Mouse (Mus musculus) E14TG2a.4 (cell line): ENCODE results near the gene Tspan6.

Experiments used
- H3K27me3 ChIP-seq: 2 replicates; pipeline ENCODE4 v1.6.1; 2014; ENCODE audit warnings: low read length, control low read depth; ENCODE audit not compliant: insufficient read depth
- H3K36me3 ChIP-seq: 2 replicates; pipeline ENCODE4 v1.6.1; 2014; ENCODE audit warnings: low read length, control low read depth; ENCODE audit not compliant: insufficient read depth
- H3K4me1 ChIP-seq: replicated peaks from 2 replicates; pipeline ENCODE4 v1.6.1; 2014; ENCODE audit warnings: low read depth, low read length, control low read depth
- H3K4me3 ChIP-seq: replicated peaks from 2 replicates; pipeline ENCODE4 v1.5.1; 2014; ENCODE audit warnings: mild to moderate bottlenecking, low read length
- H3K9me3 ChIP-seq: 2 replicates; pipeline ENCODE4 v1.6.1; 2014; ENCODE audit warnings: low read length, control low read depth
- CTCF ChIP-seq: conservative IDR thresholded peaks from 2 replicates; pipeline ENCODE4 v1.5.1; 2014; ENCODE audit warnings: low read length
- NANOG ChIP-seq: IDR thresholded peaks from 2 replicates; pipeline ENCODE4 v1.6.1; 2014; ENCODE audit warnings: borderline replicate concordance, low read length, mixed read lengths
- POU5F1 ChIP-seq: IDR thresholded peaks from 2 replicates; pipeline ENCODE4 v1.6.1; 2014; ENCODE audit warnings: low read length, borderline replicate concordance

The Tspan6 gene

GRCm38 (mm10) chrX:133911397-133912103 is 13.3 kb upstream of the Tspan6 start:
- TF ChIP-seq POU5F1: no peak
- TF ChIP-seq CTCF: no peak
- TF ChIP-seq NANOG: no peak
- no peaks in the 10 kb centered on the region for H3K9me3 ChIP-seq
- H3K4me1 ChIP-seq: no peaks in the 10 kb centered on the region
- H3K36me3 ChIP-seq: no peaks in the 10 kb centered on the region
- H3K4me3 ChIP-seq: no peak overlapping the region
- H3K27me3 ChIP-seq: no peaks in the 10 kb centered on the region

- no peaks in the 10 kb centered on the region for H3K4me1 ChIP-seq
- no peaks in the 10 kb centered on the region for H3K9me3 ChIP-seq
- TF ChIP-seq CTCF (no peak), POU5F1 (no peak), NANOG (no peak)
- no peaks in the 10 kb centered on the region for H3K36me3 ChIP-seq
- no peaks in the 10 kb centered on the region for H3K27me3 ChIP-seq
- H3K4me3 ChIP-seq: no peak within 1 kb of the TSS
Measured at GRCm38 (mm10) chrX:133908261-133908660, 10.0 kb upstream of the Tspan6 start, which contains the start of gene Srpx2. Gene Srpx2 (plus strand): TSS chrX:133908426.

- 0 out of 2 replicates have a peak, but pooled peaks cover 3% of the 10 kb centered on the region for H3K4me1 ChIP-seq
- H3K4me3 ChIP-seq: no peak overlapping the region
- no peaks in the 10 kb centered on the region for H3K9me3 ChIP-seq
- no peak for TF ChIP-seq NANOG
- TF ChIP-seq POU5F1: no peak
- no peak for TF ChIP-seq CTCF
- no peaks in the 10 kb centered on the region for H3K27me3 ChIP-seq
- H3K36me3 ChIP-seq: no peaks in the 10 kb centered on the region
Measured at GRCm38 (mm10) chrX:133888111-133888510, 10.1 kb downstream of the Tspan6 start.

GRCm38 (mm10) chrX:133887308-133887707 is 10.9 kb downstream of the Tspan6 start:
- TF ChIP-seq NANOG (no peak), POU5F1 (no peak), CTCF (no peak)
- Histone ChIP-seq H3K4me1 (0 out of 2 replicates have a peak, but pooled peaks cover 3% of the 10 kb centered on the region), H3K9me3 (no peaks in the 10 kb centered on the region), H3K27me3 (no peaks in the 10 kb centered on the region), H3K36me3 (no peaks in the 10 kb centered on the region), H3K4me3 (no peak overlapping the region)

GRCm38 (mm10) chrX:133869743-133870142 is 28.5 kb downstream of the Tspan6 start:
- Histone ChIP-seq H3K4me1 (no peaks in the 10 kb centered on the region), H3K27me3 (no peaks in the 10 kb centered on the region), H3K4me3 (no peak overlapping the region), H3K36me3 (no peaks in the 10 kb centered on the region), H3K9me3 (no peaks in the 10 kb centered on the region)
- TF ChIP-seq POU5F1 (no peak), NANOG (no peak), CTCF (no peak)

- TF ChIP-seq CTCF: no peak
- no peak for TF ChIP-seq POU5F1
- TF ChIP-seq NANOG: no peak
- Histone ChIP-seq H3K27me3 (no peaks in the 10 kb centered on the region), H3K4me1 (no peaks in the 10 kb centered on the region), H3K9me3 (no peaks in the 10 kb centered on the region), H3K36me3 (no peaks in the 10 kb centered on the region), H3K4me3 (no peak overlapping the region)
Measured at GRCm38 (mm10) chrX:133853637-133854036, 44.6 kb downstream of the Tspan6 start.

- Histone ChIP-seq H3K36me3 (no peaks in the 10 kb centered on the region), H3K27me3 (no peaks in the 10 kb centered on the region), H3K9me3 (no peaks in the 10 kb centered on the region), H3K4me3 (no peak within 1 kb of the TSS), H3K4me1 (no peaks in the 10 kb centered on the region)
- TF ChIP-seq POU5F1 (no peak), CTCF (no peak), NANOG (no peak)
Measured at GRCm38 (mm10) chrX:133850680-133851079, 47.5 kb downstream of the Tspan6 start, which contains the start of gene Tnmd. Gene Tnmd (plus strand): TSS chrX:133850980.
